Mouse (Mus musculus) adrenal gland, adult 2 months (tissue): ENCODE measurements around the gene Rrp36. TPM values are rescaled to one million over a fixed set of nuclear protein-coding genes. Genes with fewer than 3 reads are reported as not detected.

ENCODE experiments used
- DNase-seq: peaks from one replicate; pipeline ENCODE4 v3.0.0; 2021
- polyA plus RNA-seq: library from polyadenylated mRNA; depleted of rRNA; stranded (reverse); fragments of >200 nt; gene quantifications from 2 replicates; pipeline ENCODE4 v1.2.3, GENCODE M21; 2012; rRNA removed
- total RNA-seq, 2 experiments: library from RNA; stranded (reverse); gene quantifications; 2 replicates each; pipeline ENCODE4 v1.2.3; 2021

The Rrp36 gene
- total and polyA plus RNA-seq, 3 experiments, result 21.7 to 28.5 (median 24.2) TPM

DNA sequence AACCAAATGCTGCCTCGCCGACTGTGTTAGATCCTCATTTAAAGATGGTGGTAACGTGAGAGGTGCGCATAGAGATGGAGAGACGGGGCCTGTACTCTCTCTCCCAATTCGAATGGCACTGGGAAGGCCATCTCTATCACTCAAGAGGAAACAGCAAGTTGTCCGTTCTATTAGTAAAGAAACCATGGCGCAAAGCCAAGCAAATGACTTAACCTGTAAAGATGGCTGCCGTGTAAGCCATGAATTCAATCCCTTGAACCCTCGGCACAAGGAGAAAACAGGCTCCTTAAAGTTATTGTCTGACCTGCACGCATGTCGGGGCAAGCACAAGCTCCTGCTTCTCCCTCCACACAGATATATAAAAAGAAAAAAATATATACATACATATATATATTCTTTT, 56.4 kb downstream of the Rrp36 start:
- no peak for DNase-seq

Other genes starting within 250 kb of the Rrp36 start
- under 1 TPM; 0.38 to 0.69 TPM for gene Crip3, start 245.4 kb downstream of the Rrp36 start, total RNA-seq
- 0.82 and 1.4 TPM in 2 replicates for gene Crip3, start 245.4 kb downstream of the Rrp36 start, polyA plus RNA-seq
- gene Slc22a7, start 235.9 kb downstream of the Rrp36 start, total RNA-seq, result under 1 TPM in 1 of 2 experiments, not detected in 1; 0.37 TPM
- gene Slc22a7, start 235.9 kb downstream of the Rrp36 start, polyA plus RNA-seq, result 0.06 TPM in 1 of 2 replicates, not detected in the other
- under 1 TPM; 0.52 to 0.69 TPM for gene Ttbk1, start 186.7 kb downstream of the Rrp36 start, total RNA-seq
- 0.53 and 0.70 TPM in 2 replicates for gene Ttbk1, start 186.7 kb downstream of the Rrp36 start, polyA plus RNA-seq
- gene Dnph1, start 177.6 kb downstream of the Rrp36 start, total RNA-seq, result 1 to 10 TPM; 3.7 to 6.1 TPM
- 3.6 and 3.7 TPM in 2 replicates for gene Dnph1, start 177.6 kb downstream of the Rrp36 start, polyA plus RNA-seq
- 10 to 100 TPM; 20.0 to 23.1 TPM for gene Cul9, start 128.0 kb downstream of the Rrp36 start, total RNA-seq
- gene Cul9, start 128.0 kb downstream of the Rrp36 start, polyA plus RNA-seq, result 42.3 and 48.0 TPM in 2 replicates
- 10 to 100 TPM; 35.6 to 45.2 TPM for gene Srf, start 118.2 kb downstream of the Rrp36 start, total RNA-seq
- 178 and 199 TPM in 2 replicates for gene Srf, start 118.2 kb downstream of the Rrp36 start, polyA plus RNA-seq
- 1 to 10 TPM; 4.6 to 8.0 TPM for gene Ptk7, start 44.8 kb downstream of the Rrp36 start, total RNA-seq
- 8.6 and 9.2 TPM in 2 replicates for gene Ptk7, start 44.8 kb downstream of the Rrp36 start, polyA plus RNA-seq
- gene Klc4, start 28.3 kb downstream of the Rrp36 start, total RNA-seq, result 10 to 100 TPM; 40.9 to 43.1 TPM
- gene Klc4, start 28.3 kb downstream of the Rrp36 start, polyA plus RNA-seq, result 25.7 and 29.7 TPM in 2 replicates
- 100 to 1,000 TPM in 1 of 2 experiments, 10 to 100 TPM in 1; 82.9 to 113 TPM for gene Mrpl2, start 28.1 kb downstream of the Rrp36 start, total RNA-seq
- gene Mrpl2, start 28.1 kb downstream of the Rrp36 start, polyA plus RNA-seq, result 343 and 456 TPM in 2 replicates
- gene Cul7, start 24.0 kb downstream of the Rrp36 start, total RNA-seq, result 10 to 100 TPM; 28.6 to 36.3 TPM
- 52.6 and 53.3 TPM in 2 replicates for gene Cul7, start 24.0 kb downstream of the Rrp36 start, polyA plus RNA-seq
- gene Mea1, start 4.4 kb upstream of the Rrp36 start, total RNA-seq, result 100 to 1,000 TPM; 106 to 114 TPM
- 44.9 and 50.8 TPM in 2 replicates for gene Mea1, start 4.4 kb upstream of the Rrp36 start, polyA plus RNA-seq
- 10 to 100 TPM; 57.5 to 64.0 TPM for gene Klhdc3, start 6.6 kb upstream of the Rrp36 start, total RNA-seq
- gene Klhdc3, start 6.6 kb upstream of the Rrp36 start, polyA plus RNA-seq, result 78.2 and 100 TPM in 2 replicates
- gene Ppp2r5d, start 30.8 kb upstream of the Rrp36 start, total RNA-seq, result 10 to 100 TPM; 42.6 to 50.3 TPM
- 44.2 and 46.1 TPM in 2 replicates for gene Ppp2r5d, start 30.8 kb upstream of the Rrp36 start, polyA plus RNA-seq
- 10 to 100 TPM; 49.5 to 69.2 TPM for gene Pex6, start 37.1 kb upstream of the Rrp36 start, total RNA-seq
- gene Pex6, start 37.1 kb upstream of the Rrp36 start, polyA plus RNA-seq, result 167 and 190 TPM in 2 replicates
- gene Gnmt, start 54.8 kb upstream of the Rrp36 start, total RNA-seq, result 1 to 10 TPM; 1.2 to 6.5 TPM
- 1.0 and 4.0 TPM in 2 replicates for gene Gnmt, start 54.8 kb upstream of the Rrp36 start, polyA plus RNA-seq
- gene Cnpy3, start 77.9 kb upstream of the Rrp36 start, total RNA-seq, result 10 to 100 TPM; 53.7 to 59.5 TPM
- 53.9 and 56.7 TPM in 2 replicates for gene Cnpy3, start 77.9 kb upstream of the Rrp36 start, polyA plus RNA-seq
- not detected for gene Ptcra, start 89.4 kb upstream of the Rrp36 start, total RNA-seq
- 0.27 TPM in 1 of 2 replicates, not detected in the other for gene Ptcra, start 89.4 kb upstream of the Rrp36 start, polyA plus RNA-seq
- 10 to 100 TPM; 73.1 to 74.1 TPM for gene 2310039H08Rik, start 98.3 kb upstream of the Rrp36 start, total RNA-seq
- gene 2310039H08Rik, start 98.3 kb upstream of the Rrp36 start, polyA plus RNA-seq, result 296 and 305 TPM in 2 replicates
- gene Rpl7l1, start 108.3 kb upstream of the Rrp36 start, total RNA-seq, result 10 to 100 TPM; 74.6 to 85.9 TPM
- gene Rpl7l1, start 108.3 kb upstream of the Rrp36 start, polyA plus RNA-seq, result 6.5 and 8.0 TPM in 2 replicates
- gene Bicral, start 184.1 kb upstream of the Rrp36 start, total RNA-seq, result 10 to 100 TPM; 22.6 to 25.1 TPM
- gene Bicral, start 184.1 kb upstream of the Rrp36 start, polyA plus RNA-seq, result 6.1 and 7.7 TPM in 2 replicates
- 10 to 100 TPM; 13.1 to 23.8 TPM for gene Tbcc, start 216.3 kb upstream of the Rrp36 start, total RNA-seq
- 17.2 and 18.5 TPM in 2 replicates for gene Tbcc, start 216.3 kb upstream of the Rrp36 start, polyA plus RNA-seq
- not detected for gene Prph2, start 236.1 kb upstream of the Rrp36 start, total RNA-seq
- not detected in 2 replicates for gene Prph2, start 236.1 kb upstream of the Rrp36 start, polyA plus RNA-seq